Mouse (Mus musculus) embryonic facial prominence, embryonic 10.5 days (tissue): ENCODE data around the gene Gstm3. TPM values are rescaled to one million over a fixed set of nuclear protein-coding genes. Genes with fewer than 3 reads are reported as not detected.
"Not testable (repeated sequence)": the region's sequence is repeated elsewhere in the genome, so short reads cannot be mapped to it uniquely, and the experiment has no call there.

Experiments used
- DNase-seq: peaks from one replicate; pipeline ENCODE4 v3.0.0-alpha.2; 2017; ENCODE audit warnings: low spot score
- H3K27ac ChIP-seq: fragments of 300-500 bp; sonication (generic); replicated peaks from 2 replicates; pipeline ENCODE4 v1.5.1; 2016; ENCODE audit warnings: mild to moderate bottlenecking
- H3K27me3 ChIP-seq: fragments of 300-500 bp; sonication (generic); replicated peaks from 2 replicates; pipeline ENCODE4 v1.6.1; 2016; ENCODE audit warnings: low read depth, mild to moderate bottlenecking; ENCODE audit not compliant: poor library complexity, severe bottlenecking
- H3K36me3 ChIP-seq: fragments of 300-500 bp; sonication (generic); replicated peaks from 2 replicates; pipeline ENCODE4 v1.6.1; 2016; ENCODE audit warnings: mild to moderate bottlenecking, moderate library complexity
- H3K4me1 ChIP-seq: fragments of 300-500 bp; sonication (generic); 2 replicates; pipeline ENCODE4 v1.6.1; 2016
- H3K4me3 ChIP-seq: fragments of 300-500 bp; sonication (generic); 2 replicates; pipeline ENCODE4 v1.5.1; 2016; ENCODE audit warnings: mild to moderate bottlenecking, moderate library complexity
- H3K9me3 ChIP-seq: fragments of 300-500 bp; sonication (generic); 2 replicates; pipeline ENCODE4 v1.6.1; 2016; ENCODE audit warnings: mild to moderate bottlenecking
- WGBS: fragments of 180-500 bp; shearing (Covaris S2); methylation state at CpG from one replicate; pipeline ENCODE4 v1.1.7; 2016; 5-methylcytosine and 5-hydroxymethylcytosine counted together
- polyA plus RNA-seq: library from polyadenylated mRNA; unstranded; fragments of >200 nt; fragmentation: Nextera tagmentation; extraction: Ambion mirVana; gene quantifications from 2 replicates; pipeline ENCODE4 v1.2.1, GENCODE M21; 2016

The Gstm3 gene
- not detected in 2 replicates for polyA plus RNA-seq

DNA sequence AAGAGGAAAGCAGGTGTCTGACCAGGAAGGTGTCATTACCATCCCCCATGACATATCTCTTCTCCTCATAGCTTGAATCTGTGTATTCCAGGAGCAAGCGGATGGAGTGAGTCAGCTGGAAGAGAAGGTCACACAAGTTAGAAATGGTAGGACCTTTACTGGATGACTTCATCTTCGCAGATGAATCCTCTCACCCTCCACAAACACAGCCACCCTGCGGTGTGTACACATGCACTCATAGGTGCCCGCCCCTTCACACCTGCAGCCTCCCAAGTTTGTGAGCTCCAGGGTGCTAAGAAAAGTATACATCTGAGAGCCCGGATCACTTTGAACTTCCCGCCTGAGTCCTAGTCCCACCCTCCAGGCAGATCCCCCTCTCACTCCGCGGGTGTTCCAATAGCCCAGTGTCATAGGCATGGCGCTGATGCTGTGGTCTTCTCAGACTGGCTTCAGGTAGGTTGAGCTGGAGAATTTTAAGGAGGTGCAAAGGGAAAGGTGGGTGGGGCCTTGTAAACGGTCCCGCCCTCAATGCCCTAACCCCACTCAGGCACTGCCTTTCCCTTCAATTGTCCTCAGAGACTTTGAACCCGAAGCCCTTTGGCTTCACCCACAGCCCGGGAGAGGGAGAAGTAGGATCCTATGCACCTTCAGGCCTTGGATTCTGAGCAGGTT, at the start of gene Gstm3:
Gene Gstm3, minus strand, starts transcription at position 560 of the 672 bp plus-strand sequence.
- Histone ChIP-seq H3K4me3 (no peak within 1 kb of the TSS), H3K9me3 (no peaks in the 10 kb centered on the region), H3K27ac (no peak within 1 kb of the TSS), H3K36me3 (no peaks in the 10 kb centered on the region), H3K27me3 (no peaks in the 10 kb centered on the region), H3K4me1 (peaks cover 11% of the 10 kb centered on the region; the same call in 1 of the 2 replicates)
- 65% methylated on average over 13 of the region's 13 CpGs for WGBS
- DNase-seq = no peak

DNA sequence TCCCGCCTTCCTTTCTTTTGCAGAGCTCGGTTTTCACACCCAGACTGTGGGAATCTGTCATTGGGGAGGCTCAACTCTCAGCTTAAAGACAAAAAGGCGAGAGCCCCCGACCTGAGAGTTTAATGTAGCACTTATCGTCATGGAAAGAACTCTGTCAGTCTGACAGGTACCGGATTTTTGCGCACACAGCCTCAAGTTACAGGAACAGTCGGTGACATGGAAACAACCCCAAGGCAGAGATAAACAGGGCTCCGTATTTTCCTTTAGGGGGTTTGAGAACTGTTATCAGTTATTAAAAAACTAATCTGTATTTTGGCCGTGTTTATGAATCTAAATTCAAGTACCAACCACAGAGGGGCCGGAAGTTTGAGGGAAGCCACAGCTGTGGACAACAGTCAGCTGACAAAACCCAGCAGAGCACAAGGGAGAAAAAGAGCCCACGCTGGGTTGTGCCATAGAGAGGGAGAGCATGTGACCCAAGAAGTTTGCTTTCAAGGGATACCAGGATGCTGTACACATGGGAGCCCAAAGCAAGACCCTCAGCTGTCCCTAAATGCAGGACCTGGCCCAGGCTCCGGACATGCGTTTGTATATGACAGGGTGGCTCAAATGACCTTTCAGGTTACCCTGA, 49.2 kb upstream of the Gstm3 start:
- peak overlapping the region; percentile 82 for H3K27ac ChIP-seq
- no peak for DNase-seq
- 34% methylated on average over 14 of the region's 14 CpGs for WGBS
- H3K4me1 ChIP-seq = peaks cover 22% of the 10 kb centered on the region
- H3K36me3 ChIP-seq = no peaks in the 10 kb centered on the region
- H3K4me3 ChIP-seq = peak overlapping the region; percentile 60
- no peaks in the 10 kb centered on the region for H3K9me3 ChIP-seq
- no peaks in the 10 kb centered on the region; the same call in 1 of the 2 replicates for H3K27me3 ChIP-seq

DNA sequence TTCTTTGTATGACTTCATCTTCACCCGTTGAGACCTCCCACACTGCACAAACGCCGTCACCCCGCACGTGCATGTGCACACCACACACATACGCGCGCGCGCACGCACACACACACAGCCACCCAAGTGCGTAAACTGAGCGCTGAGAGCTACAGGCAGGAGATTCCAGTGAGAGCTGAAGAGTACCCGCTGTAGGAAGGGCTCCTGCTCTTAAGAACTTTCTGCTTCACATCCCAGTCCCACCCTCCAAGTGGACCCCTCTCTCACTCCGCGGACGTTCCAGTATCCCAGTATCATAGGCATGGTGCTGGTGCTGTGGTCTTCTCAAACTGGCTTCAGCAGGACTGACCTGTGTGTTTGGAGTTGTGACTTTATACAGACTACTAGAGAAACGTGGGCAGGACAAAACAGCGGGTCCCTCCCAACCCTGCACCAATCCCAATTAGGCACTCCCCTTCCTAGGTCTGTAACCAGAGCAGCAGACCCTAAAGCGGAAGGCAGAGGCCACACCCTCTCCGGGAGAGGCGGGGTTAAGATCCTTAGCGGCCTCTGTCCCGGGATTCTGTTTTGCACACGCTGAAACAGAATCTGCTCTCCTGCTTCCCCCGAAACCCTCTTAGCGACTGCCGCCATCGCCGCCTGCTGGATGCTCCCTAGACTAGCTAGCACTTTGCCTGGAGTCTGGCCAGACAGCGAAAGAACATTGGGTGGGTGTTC, 48.5 kb upstream of the Gstm3 start, which contains the start of gene Gstm1:
Gene Gstm1, minus strand, starts transcription at position 501 of the 717 bp plus-strand sequence.
- DNase-seq = peak; percentile 95
- Histone ChIP-seq H3K4me1 (peaks cover 22% of the 10 kb centered on the region), H3K27me3 (no peaks in the 10 kb centered on the region; the same call in 1 of the 2 replicates), H3K27ac (peak within 1 kb of the TSS; percentile 82), H3K4me3 (peak within 1 kb of the TSS; percentile 60), H3K36me3 (no peaks in the 10 kb centered on the region), H3K9me3 (no peaks in the 10 kb centered on the region)
- under 1% methylated on average over 31 of the region's 31 CpGs for WGBS

DNA sequence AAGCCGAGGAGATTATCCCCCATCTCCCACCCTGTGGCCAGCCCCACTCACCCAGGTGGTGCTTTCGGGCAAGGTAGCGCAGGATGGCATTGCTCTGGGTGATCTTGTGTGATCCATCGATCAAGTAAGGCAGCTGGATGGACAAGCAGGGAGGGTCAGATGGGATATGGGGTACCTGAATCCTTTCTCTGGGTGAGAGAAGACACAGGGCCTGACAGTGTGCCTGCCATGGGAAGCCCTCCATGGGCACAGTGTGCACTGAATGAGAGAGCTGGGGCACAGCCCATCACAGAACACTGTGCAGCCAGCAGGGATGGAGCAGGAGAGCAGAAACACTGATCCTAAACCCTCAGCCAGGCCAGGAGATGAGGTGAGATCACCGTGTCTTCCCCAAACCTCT, 47.4 kb upstream of the Gstm3 start:
- WGBS = 83% methylated on average over 5 of the region's 5 CpGs
- not testable (repeated sequence) for H3K36me3 ChIP-seq, H3K27ac ChIP-seq, DNase-seq, H3K27me3 ChIP-seq, H3K9me3 ChIP-seq
- Histone ChIP-seq H3K4me3 (peak overlapping the region; percentile 60; the same call in 1 of the 2 replicates), H3K4me1 (peaks cover 22% of the 10 kb centered on the region)

DNA sequence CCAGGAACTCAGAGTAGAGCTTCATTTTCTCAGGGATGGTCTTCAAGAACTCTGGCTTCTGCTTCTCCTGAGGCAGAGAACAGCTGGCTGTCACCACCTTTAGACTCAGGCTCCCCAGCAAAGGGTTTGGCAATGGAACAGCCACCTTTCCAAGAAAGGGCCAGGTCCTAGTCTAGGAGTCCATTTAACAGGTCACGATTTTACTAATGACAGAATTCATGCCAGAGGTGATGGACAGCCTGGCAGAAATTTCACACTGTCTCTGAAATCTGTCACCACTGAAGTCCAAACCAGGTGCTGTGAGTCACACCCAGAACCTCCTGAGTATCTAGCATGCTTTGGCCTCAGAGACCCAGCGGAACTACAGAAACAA, 45.9 kb upstream of the Gstm3 start:
- no peak overlapping the region for H3K4me3 ChIP-seq
- DNase-seq = no peak
- H3K27me3 ChIP-seq = no peaks in the 10 kb centered on the region; the same call in 1 of the 2 replicates
- H3K9me3 ChIP-seq = no peaks in the 10 kb centered on the region
- 91% methylated on average over 2 of the region's 2 CpGs for WGBS
- H3K4me1 ChIP-seq = peaks cover 22% of the 10 kb centered on the region
- no peaks in the 10 kb centered on the region for H3K36me3 ChIP-seq
- no peak overlapping the region for H3K27ac ChIP-seq

DNA sequence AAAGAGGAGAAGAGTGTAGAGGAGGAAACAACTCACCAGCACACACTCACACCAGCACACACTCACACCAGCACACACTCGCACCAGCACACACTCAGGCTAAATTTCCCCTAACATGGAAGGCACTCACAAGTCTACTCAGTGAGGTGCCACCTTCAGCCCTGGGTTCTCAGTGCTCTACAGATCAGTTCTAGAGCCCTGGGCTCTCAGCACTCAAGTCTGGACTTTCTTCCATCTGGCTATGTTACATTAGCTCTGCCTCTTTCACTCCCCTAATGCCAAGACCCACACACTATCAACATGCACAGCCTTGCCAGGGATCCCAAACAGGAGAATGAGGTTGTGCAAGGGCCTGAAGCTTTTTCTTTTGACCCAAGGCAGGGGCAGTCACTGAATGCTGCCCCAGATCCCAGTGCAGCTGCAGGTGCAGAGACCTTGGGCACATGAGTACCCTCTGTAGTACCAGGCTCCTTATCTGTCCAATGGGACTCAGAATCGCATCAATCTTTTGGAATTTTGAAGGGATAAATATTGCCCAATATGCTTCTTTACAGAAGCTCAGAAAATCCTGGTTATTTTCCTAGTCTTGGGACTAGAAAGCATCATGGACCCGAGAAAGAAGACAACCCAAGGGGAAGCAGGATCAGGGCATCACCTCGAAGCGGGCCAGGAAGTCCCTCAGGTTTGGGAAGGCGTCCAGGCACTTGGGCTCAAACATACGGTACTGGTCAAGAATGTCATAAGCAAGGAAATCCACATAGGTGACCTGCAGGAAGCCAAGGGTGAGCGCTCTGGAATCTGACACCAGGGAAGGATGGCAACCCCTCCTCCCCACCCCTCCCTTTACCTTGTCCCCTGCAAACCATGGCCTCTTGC, 45.3 kb upstream of the Gstm3 start:
- Histone ChIP-seq H3K9me3 (no peaks in the 10 kb centered on the region), H3K27ac (no peak overlapping the region), H3K36me3 (no peaks in the 10 kb centered on the region), H3K4me3 (no peak overlapping the region), H3K4me1 (peaks cover 22% of the 10 kb centered on the region), H3K27me3 (no peaks in the 10 kb centered on the region; the same call in 1 of the 2 replicates)
- 70% methylated on average over 8 of the region's 8 CpGs for WGBS
- no peak for DNase-seq

DNA sequence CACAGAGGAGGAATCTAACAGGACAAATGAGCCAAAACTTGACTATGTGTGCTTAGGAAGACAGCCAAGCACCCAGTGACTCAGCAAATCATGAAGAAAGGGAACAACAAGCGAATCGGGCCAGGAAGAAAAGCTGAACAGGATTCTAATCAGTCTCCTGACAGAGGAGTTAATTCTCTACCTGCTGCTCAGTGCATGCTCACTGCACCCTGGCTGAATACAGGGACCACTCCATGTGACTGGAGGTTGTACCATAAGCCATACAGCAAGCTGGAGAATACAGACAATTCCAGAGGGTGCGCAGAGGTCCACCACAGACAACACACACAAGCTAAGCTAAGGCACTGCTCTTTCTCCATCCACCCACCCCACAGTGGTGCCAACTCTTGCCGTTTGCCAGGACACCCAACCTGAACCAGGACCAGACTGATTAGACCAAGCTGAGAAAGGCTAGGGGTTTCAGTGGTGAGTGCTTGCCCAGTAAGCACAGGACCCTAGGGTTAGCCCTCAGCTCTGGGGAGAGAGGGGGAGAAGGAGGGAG, 44.3 kb upstream of the Gstm3 start:
- 88% methylated on average over 4 of the region's 4 CpGs for WGBS
- Histone ChIP-seq H3K9me3 (no peaks in the 10 kb centered on the region), H3K4me3 (no peak overlapping the region), H3K4me1 (peaks cover 18% of the 10 kb centered on the region), H3K27ac (no peak overlapping the region), H3K27me3 (no peaks in the 10 kb centered on the region; the same call in 1 of the 2 replicates), H3K36me3 (no peaks in the 10 kb centered on the region)
- DNase-seq = no peak

DNA sequence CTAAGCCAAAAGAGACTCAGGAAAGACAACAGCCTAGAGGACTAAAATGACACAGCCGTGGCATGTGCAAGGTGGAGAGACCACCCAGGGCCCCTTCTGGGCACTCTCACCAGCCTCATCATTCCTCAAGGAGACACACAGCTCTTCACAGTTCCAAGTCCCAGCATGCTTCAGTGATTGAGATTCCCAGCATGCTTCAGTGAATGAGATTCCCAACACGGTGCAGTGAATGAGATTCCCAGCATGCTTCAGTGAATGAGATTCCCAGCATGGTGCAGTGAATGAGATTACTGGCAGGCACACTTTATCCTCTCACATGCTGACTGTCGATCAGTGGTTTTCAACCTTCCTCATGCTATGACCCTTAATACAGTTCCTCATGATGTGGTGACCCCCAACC, 42.5 kb upstream of the Gstm3 start:
- no peak overlapping the region for H3K27ac ChIP-seq
- no peak for DNase-seq
- WGBS = 65% methylated on average over 3 of the region's 3 CpGs
- H3K27me3 ChIP-seq = no peaks in the 10 kb centered on the region; the same call in 1 of the 2 replicates
- H3K4me3 ChIP-seq = no peak overlapping the region
- H3K36me3 ChIP-seq = no peaks in the 10 kb centered on the region
- no peaks in the 10 kb centered on the region for H3K9me3 ChIP-seq
- H3K4me1 ChIP-seq = peaks cover 6% of the 10 kb centered on the region

DNA sequence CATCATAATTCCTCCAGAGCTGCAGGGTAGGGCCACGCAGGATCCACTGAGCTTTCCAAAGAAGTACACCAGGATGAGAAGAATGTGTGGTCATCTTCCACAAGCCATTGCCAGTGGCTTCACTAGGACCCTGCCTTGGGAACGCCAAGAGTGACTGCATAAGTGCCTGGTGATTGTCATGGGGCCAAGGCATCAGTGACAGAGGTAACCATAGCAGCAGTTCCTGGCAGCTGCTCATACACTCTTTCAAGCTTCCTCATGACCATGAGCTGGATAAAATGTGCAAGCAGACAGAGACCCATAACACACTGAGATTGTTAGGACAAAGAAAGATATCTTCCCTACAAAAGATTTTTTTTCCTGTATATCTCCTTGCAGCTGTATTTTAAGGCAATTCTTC, 41.2 kb upstream of the Gstm3 start:
- Histone ChIP-seq H3K27ac (no peak overlapping the region), H3K27me3 (no peaks in the 10 kb centered on the region), H3K4me1 (peaks cover 2% of the 10 kb centered on the region; the same call in 1 of the 2 replicates), H3K9me3 (no peaks in the 10 kb centered on the region), H3K36me3 (no peaks in the 10 kb centered on the region), H3K4me3 (no peak overlapping the region)
- WGBS = 77% methylated on average over 2 of the region's 2 CpGs
- DNase-seq = no peak

DNA sequence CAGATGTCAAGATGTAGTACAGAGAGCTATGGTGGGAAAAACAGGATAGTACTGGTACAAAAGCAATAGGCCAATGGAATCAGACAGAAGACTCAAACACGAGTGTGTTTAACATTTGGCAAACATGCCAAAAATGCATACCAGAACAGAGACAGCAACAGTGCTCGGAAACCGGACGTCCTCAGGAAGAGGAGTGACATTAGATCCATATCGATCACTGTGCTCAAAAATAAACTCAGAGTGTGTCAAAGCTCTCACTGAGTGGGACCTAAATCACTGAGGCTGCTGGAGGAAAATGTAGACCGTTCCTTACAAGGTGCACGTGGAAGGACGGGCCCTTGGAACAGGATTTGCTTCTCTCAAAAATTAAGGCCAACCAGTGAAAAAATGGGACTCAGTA, 32.9 kb upstream of the Gstm3 start:
- H3K4me3 ChIP-seq = no peak overlapping the region
- 85% methylated on average over 8 of the region's 8 CpGs for WGBS

DNA sequence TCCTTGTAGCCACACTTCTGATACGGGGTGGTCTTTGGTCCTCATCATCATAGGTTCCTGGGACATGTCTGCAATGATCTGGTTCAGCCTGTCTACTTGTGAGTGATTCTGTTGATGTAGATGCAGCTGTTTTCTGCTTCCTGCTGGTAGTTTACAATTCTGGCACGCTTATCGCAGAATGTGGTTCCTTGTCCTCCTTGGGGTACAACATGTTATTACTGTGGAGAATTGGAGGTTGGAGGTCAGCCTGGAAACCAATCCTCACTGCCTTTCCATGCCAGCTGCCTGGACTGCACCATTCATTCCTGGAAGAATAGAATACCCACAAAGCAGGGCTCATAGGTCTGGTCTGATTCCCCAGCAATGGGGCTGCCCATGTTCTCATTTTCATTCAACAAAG, 30.4 kb upstream of the Gstm3 start:
- Histone ChIP-seq H3K27ac (no peak overlapping the region), H3K4me3 (no peak overlapping the region)
- WGBS = 89% methylated on average over 3 of the region's 3 CpGs

More for the DNA sequence above, 32.9 kb upstream of the Gstm3 start:
- H3K9me3 ChIP-seq = no peaks in the 10 kb centered on the region
- 0 out of 2 replicates have a peak, but pooled peaks cover 2% of the 10 kb centered on the region for H3K4me1 ChIP-seq
- no peak for DNase-seq
- H3K27me3 ChIP-seq = no peaks in the 10 kb centered on the region
- H3K27ac ChIP-seq = no peak overlapping the region
- H3K36me3 ChIP-seq = no peaks in the 10 kb centered on the region

More for the DNA sequence above, 30.4 kb upstream of the Gstm3 start:
- Histone ChIP-seq H3K4me1 (0 out of 2 replicates have a peak, but pooled peaks cover 2% of the 10 kb centered on the region), H3K36me3 (no peaks in the 10 kb centered on the region), H3K9me3 (no peaks in the 10 kb centered on the region), H3K27me3 (no peaks in the 10 kb centered on the region)
- DNase-seq = no peak
